Mouse (Mus musculus): Measurements from ENCODE around the gene Prcd.
"Not testable (repeated sequence)": the region's sequence is repeated elsewhere in the genome, so short reads cannot be mapped to it uniquely, and the experiment has no call there.

Prcd gene

DNA sequence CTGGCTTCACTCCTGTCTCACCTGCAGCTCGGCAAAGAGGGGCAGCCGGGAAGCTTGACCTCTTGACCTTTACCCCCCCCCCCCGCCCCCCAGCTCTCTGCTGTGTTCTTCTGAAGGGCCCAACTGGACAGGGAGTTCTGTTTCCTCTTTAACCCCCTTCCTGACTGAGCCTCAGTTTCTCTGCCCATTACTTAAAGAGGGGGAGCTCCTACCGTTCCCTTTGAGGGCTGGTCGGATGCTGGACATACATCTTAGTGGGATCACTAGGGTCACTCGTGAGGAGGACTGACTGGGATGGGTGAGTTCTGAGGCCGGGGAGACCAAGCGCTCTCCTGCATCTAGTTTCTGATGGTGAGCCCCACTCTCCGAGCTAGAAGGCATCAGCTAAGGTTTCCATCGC lies at the start of gene Prcd:
Prcd (plus strand) TSS at position 301 of the 400 bp plus-strand sequence.
- no peak for DNase-seq (ENCODE audit: low read depth, low spot score)
- no peaks in the 10 kb centered on the region for H3K36me3 ChIP-seq (ENCODE audit: control insufficient read depth, insufficient read depth, low read length, poor library complexity, severe bottlenecking)
- no peaks in the 10 kb centered on the region for H3K27me3 ChIP-seq (ENCODE audit: control insufficient read depth, insufficient read depth, low read length, poor library complexity, severe bottlenecking)

DNA sequence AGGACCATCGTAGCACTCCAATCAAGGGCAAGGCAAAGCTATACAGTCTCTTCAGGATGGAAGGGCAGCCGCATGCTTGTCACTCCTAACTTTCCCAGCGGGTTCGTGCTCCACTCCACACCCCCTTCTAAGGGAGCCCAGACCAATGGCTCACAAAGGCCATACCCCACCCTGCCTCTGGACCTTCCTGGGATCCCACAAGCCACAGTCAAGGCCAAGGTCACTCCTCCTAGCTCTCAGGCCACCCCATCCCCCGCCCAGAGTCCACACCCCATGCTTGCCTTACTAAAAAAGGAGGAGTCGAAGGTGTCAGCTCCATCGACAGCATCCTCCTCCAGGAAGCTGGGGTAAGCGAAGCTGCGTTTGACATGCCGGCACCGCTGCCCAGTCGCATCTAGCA lies 49.2 kb upstream of the Prcd start:
- H3K27me3 ChIP-seq (ENCODE audit: control insufficient read depth, insufficient read depth, low read length, poor library complexity, severe bottlenecking), result no peaks in the 10 kb centered on the region
- H3K36me3 ChIP-seq (ENCODE audit: control insufficient read depth, insufficient read depth, low read length, poor library complexity, severe bottlenecking), result peaks cover 22% of the 10 kb centered on the region
- no peak for DNase-seq (ENCODE audit: low read depth, low spot score)

DNA sequence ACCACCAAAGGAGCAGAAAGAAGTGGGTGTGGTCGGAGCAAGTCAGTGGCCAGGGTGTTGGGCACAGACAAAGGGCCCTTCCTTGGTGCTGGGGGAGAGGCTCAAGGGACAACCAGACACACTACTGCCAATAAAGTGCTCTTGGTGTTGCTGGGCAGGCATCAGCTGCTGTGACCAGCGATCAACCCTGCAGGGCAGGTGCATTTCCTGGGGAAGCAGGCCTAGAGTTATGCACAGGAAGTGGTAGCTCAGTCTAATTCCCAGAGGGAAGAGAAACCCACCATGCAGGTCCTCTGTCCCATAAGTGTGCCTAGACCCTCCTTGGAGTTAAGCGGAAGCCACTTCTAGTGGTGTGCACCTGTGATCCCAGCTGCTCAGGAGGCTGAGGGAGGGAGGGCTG lies 45.6 kb upstream of the Prcd start:
- Histone ChIP-seq H3K27me3 (ENCODE audit: control insufficient read depth, insufficient read depth, low read length, poor library complexity, severe bottlenecking) (no peaks in the 10 kb centered on the region), H3K36me3 (ENCODE audit: control insufficient read depth, insufficient read depth, low read length, poor library complexity, severe bottlenecking) (peaks cover 13% of the 10 kb centered on the region)
- peak; percentile 67 for DNase-seq (ENCODE audit: low read depth, low spot score)

- Histone ChIP-seq H3K36me3 (ENCODE audit: control insufficient read depth, insufficient read depth, low read length, poor library complexity, severe bottlenecking) (peaks cover 9% of the 10 kb centered on the region; the same call in 1 of the 2 replicates), H3K27me3 (ENCODE audit: control insufficient read depth, insufficient read depth, low read length, poor library complexity, severe bottlenecking) (no peaks in the 10 kb centered on the region)
- no peak for DNase-seq (ENCODE audit: low read depth, low spot score)
Observed at GRCm38 (mm10) chr11:116609965-116610630, 43.2 kb upstream of the Prcd start.

GRCm38 (mm10) chr11:116611168-116611567 lies 42.2 kb upstream of the Prcd start:
- H3K36me3 ChIP-seq (ENCODE audit: control insufficient read depth, insufficient read depth, low read length, poor library complexity, severe bottlenecking); H3K27me3 ChIP-seq (ENCODE audit: control insufficient read depth, insufficient read depth, low read length, poor library complexity, severe bottlenecking): not testable (repeated sequence)
- peak; percentile 78 for DNase-seq (ENCODE audit: low read depth, low spot score)

- no peaks in the 10 kb centered on the region for H3K27me3 ChIP-seq (ENCODE audit: control insufficient read depth, insufficient read depth, low read length, poor library complexity, severe bottlenecking)
- peak; percentile 61 for DNase-seq (ENCODE audit: low read depth, low spot score)
- H3K36me3 ChIP-seq (ENCODE audit: control insufficient read depth, insufficient read depth, low read length, poor library complexity, severe bottlenecking), result peaks cover 4% of the 10 kb centered on the region; the same call in 1 of the 2 replicates
Observed at GRCm38 (mm10) chr11:116611883-116612282, 41.5 kb upstream of the Prcd start.

GRCm38 (mm10) chr11:116612554-116612953 lies 40.8 kb upstream of the Prcd start:
- peaks cover 4% of the 10 kb centered on the region; the same call in 1 of the 2 replicates for H3K36me3 ChIP-seq (ENCODE audit: control insufficient read depth, insufficient read depth, low read length, poor library complexity, severe bottlenecking)
- DNase-seq (ENCODE audit: low read depth, low spot score), result no peak

DNA sequence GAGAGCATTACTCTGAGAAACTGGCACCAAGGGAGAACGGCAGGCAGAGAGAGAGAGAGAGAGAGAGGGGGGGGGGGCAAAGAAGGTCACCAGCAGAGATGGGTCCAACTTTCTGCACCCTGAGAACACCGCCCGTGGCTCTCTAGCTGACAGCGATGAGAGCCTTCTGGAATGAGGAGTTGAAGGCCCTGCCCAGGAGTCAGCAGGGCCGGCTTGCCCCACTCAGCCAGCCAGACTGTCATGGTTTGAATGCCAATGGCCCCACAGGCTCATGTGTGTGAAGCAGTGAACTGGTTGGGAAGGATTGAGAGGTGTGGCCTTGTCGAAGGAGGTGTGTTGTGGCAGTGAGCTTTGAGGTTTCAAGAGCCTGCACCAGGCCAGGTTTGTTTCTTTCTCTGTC lies 40.1 kb upstream of the Prcd start:
- DNase-seq (ENCODE audit: low read depth, low spot score), result no peak
- H3K36me3 ChIP-seq (ENCODE audit: control insufficient read depth, insufficient read depth, low read length, poor library complexity, severe bottlenecking), result peaks cover 4% of the 10 kb centered on the region; the same call in 1 of the 2 replicates
- H3K27me3 ChIP-seq (ENCODE audit: control insufficient read depth, insufficient read depth, low read length, poor library complexity, severe bottlenecking), result no peaks in the 10 kb centered on the region

More at GRCm38 (mm10) chr11:116612554-116612953, 40.8 kb upstream of the Prcd start:
- H3K27me3 ChIP-seq (ENCODE audit: control insufficient read depth, insufficient read depth, low read length, poor library complexity, severe bottlenecking), result no peaks in the 10 kb centered on the region

DNA sequence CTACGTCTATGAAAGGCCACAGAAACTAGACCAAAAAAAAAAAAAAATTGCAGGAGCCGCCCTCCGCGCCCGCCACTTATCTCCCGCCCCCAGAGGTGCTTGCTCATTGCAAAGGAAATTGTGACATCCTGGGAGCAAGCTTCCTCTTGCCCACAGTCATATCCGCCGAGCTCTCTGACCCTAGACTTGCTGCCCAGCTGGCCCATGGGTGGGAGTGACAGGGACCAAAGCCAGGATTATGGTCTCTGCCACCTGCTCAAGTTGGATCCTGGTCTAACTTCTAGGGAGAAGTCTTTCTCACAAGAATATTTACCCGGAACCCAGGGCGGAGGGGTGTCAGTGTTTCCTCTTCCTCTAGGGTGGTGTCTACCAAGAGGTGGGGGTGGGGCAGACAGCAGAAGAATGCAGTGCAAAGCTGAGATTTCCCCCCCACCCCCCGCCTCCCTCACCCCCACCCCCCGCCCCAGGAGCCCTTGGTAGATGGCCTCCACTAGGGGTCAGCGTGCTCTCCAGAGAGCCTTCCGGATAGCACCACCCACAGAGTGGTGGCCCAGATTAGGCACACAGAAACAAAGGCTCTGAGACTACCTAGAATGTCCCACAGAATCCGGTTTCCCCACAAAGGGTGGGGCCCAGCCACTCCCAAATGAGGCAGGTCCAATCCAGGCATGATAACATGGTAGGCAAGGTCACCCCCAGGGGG lies 37.4 kb upstream of the Prcd start:
- peak; percentile 81 for DNase-seq (ENCODE audit: low read depth, low spot score)
- no peaks in the 10 kb centered on the region for H3K27me3 ChIP-seq (ENCODE audit: control insufficient read depth, insufficient read depth, low read length, poor library complexity, severe bottlenecking)
- peaks cover 2% of the 10 kb centered on the region; the same call in 1 of the 2 replicates for H3K36me3 ChIP-seq (ENCODE audit: control insufficient read depth, insufficient read depth, low read length, poor library complexity, severe bottlenecking)

DNA sequence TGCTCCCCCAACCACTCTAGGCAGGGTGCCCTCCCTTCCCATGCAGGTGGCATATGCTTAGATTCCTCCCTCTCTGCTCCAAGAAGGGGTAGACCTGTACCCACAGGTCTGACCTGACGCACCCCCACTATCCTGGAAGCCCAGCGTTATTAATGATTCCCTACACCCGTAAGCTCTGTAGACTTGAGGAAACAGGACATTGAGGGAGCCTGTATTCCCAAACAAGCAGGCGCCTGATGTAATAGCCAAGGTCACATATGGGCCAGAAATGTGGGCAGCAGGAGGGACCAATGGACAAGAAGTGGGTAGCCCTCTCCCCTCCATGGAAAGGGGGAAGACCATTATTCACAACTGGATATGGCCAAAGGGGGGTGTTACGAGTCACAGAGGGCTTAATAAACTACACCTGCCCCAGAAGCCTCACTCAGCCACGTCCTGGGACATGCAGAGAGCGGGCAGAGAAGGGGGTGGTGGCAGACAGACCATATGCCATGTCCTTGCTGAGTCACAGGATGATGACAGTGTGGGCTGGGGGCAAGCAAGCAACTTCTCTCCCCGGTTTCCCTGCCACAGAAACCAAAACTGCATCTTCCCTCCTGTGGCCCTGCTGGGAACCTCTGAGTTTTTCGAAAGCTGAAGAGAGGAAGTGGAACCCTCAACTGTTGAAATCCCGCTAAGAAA lies 36.8 kb upstream of the Prcd start:
- peaks cover 2% of the 10 kb centered on the region; the same call in 1 of the 2 replicates for H3K36me3 ChIP-seq (ENCODE audit: control insufficient read depth, insufficient read depth, low read length, poor library complexity, severe bottlenecking)
- no peaks in the 10 kb centered on the region for H3K27me3 ChIP-seq (ENCODE audit: control insufficient read depth, insufficient read depth, low read length, poor library complexity, severe bottlenecking)
- DNase-seq (ENCODE audit: low read depth, low spot score), result peak; percentile 59

- no peak for DNase-seq (ENCODE audit: low read depth, low spot score)
- Histone ChIP-seq H3K36me3 (ENCODE audit: control insufficient read depth, insufficient read depth, low read length, poor library complexity, severe bottlenecking) (peaks cover 2% of the 10 kb centered on the region; the same call in 1 of the 2 replicates), H3K27me3 (ENCODE audit: control insufficient read depth, insufficient read depth, low read length, poor library complexity, severe bottlenecking) (no peaks in the 10 kb centered on the region)
Observed at GRCm38 (mm10) chr11:116617641-116618040, 35.7 kb upstream of the Prcd start.

DNA sequence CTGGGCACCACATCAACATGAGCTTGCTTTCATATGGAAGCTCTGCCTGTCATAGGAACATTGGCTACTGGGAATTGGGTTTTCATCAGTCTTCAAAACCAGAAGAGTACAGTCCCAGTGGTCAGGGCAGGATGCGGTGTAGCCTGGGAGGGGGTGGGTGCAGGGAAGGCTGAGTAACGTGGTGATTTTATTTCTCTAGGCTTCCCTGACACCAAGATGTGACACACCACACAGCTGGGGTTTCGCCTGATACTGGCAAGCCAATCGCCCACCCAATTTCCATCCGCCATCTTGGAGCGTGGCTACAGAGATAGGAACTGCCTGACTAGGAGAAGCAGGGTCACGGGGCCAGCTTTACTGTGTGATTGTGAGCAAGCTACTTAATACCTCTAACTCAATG lies 34.7 kb upstream of the Prcd start:
- DNase-seq (ENCODE audit: low read depth, low spot score), result no peak
- H3K27me3 ChIP-seq (ENCODE audit: control insufficient read depth, insufficient read depth, low read length, poor library complexity, severe bottlenecking), result no peaks in the 10 kb centered on the region
- no peaks in the 10 kb centered on the region for H3K36me3 ChIP-seq (ENCODE audit: control insufficient read depth, insufficient read depth, low read length, poor library complexity, severe bottlenecking)

DNA sequence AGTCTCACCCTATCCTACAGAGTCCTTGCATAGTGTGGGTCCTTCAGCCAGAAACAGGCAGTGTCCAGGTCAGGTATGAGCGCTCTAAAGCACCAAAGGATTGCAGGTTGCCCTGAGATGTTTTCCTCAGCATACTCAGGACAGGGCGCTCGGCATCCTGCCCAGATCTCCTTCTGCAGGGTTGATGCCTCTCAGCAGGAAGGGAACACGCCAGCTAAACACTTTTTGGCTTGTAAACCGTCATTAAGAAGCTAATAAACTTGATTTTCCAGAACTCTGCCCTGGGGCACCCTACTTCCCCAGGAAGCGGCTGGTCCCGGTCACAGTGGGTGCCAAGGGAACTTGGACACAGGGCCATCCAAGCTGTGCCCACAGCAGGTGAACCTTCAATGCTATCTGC lies 34.2 kb upstream of the Prcd start:
- DNase-seq (ENCODE audit: low read depth, low spot score), result no peak
- Histone ChIP-seq H3K36me3 (ENCODE audit: control insufficient read depth, insufficient read depth, low read length, poor library complexity, severe bottlenecking) (no peaks in the 10 kb centered on the region), H3K27me3 (ENCODE audit: control insufficient read depth, insufficient read depth, low read length, poor library complexity, severe bottlenecking) (no peaks in the 10 kb centered on the region)

- no peak for DNase-seq (ENCODE audit: low read depth, low spot score)
- no peaks in the 10 kb centered on the region for H3K36me3 ChIP-seq (ENCODE audit: control insufficient read depth, insufficient read depth, low read length, poor library complexity, severe bottlenecking)
- no peaks in the 10 kb centered on the region for H3K27me3 ChIP-seq (ENCODE audit: control insufficient read depth, insufficient read depth, low read length, poor library complexity, severe bottlenecking)
Observed at GRCm38 (mm10) chr11:116619561-116619960, 33.8 kb upstream of the Prcd start.

GRCm38 (mm10) chr11:116620073-116620472 lies 33.3 kb upstream of the Prcd start:
- DNase-seq (ENCODE audit: low read depth, low spot score), result no peak
- no peaks in the 10 kb centered on the region for H3K36me3 ChIP-seq (ENCODE audit: control insufficient read depth, insufficient read depth, low read length, poor library complexity, severe bottlenecking)
- no peaks in the 10 kb centered on the region for H3K27me3 ChIP-seq (ENCODE audit: control insufficient read depth, insufficient read depth, low read length, poor library complexity, severe bottlenecking)
